Mouse (Mus musculus): ENCODE measurements around the gene Cdkn2b. TPM values are rescaled to one million over a fixed set of nuclear protein-coding genes. Genes with fewer than 3 reads are reported as not detected.

Cdkn2b gene
- total and polyA plus RNA-seq, 3 experiments = 1.9 to 2.5 TPM; not detected in 1

DNA sequence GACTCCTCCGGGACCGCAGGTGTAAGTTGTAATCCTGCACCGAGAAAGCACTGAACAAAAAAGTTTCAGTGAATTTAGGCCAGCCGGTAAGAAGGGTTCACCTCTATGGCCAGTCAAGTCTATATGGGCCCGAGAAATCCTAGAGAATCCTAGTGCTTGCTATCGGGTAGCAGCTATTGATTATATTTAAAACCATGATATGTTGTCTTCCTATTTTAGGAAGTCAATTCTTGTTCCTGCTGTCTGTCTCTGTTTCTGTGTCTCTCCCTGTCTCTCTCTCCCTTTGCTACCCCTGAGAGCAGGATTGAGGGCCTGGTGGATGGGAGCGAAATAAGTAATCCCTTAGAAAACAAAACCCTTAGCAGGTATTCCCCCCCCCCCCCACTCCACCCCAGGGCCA is 17.3 kb downstream of the Cdkn2b start:
- peak overlapping the region; percentile 74 for H3K27ac ChIP-seq (ENCODE audit: control insufficient read depth, low read depth, low read length)
- H3K4me3 ChIP-seq (ENCODE audit: control insufficient read depth in 1 of 2, insufficient read depth in 1 of 2, low read depth in 2 of 2, low read length in 2 of 2) = peak overlapping the region; percentile 89 to 90
- H3K9ac ChIP-seq (ENCODE audit: control insufficient read depth, low read depth, low read length, poor library complexity, severe bottlenecking) = peak overlapping the region; percentile 92
- H3K27me3 ChIP-seq (ENCODE audit: control insufficient read depth in 1 of 2, insufficient read depth in 2 of 2, low read length in 2 of 2) = no peaks in the 10 kb centered on the region
- TF ChIP-seq GATA1 (IDR thresholded peaks at IDR 0.05; ENCODE audit: low read depth, low read length) (0 out of 2 replicates have a peak, but pooled peaks have one; percentile 2), MAZ (IDR thresholded peaks at IDR 0.05; ENCODE audit: low read depth, low read length) (no peak), UBTF (IDR thresholded peaks at IDR 0.05; ENCODE audit: borderline replicate concordance, insufficient read depth, low read depth, low read length) (no peak), NELFE (IDR thresholded peaks at IDR 0.05; ENCODE audit: low read depth, low read length) (no peak), TBP (IDR thresholded peaks at IDR 0.05; ENCODE audit: low read depth, low read length) (peak; percentile 7; the same call in 1 of the 2 replicates), MAX (IDR thresholded peaks at IDR 0.05; ENCODE audit: low read length) (no peak), RCOR1 (IDR thresholded peaks at IDR 0.05; ENCODE audit: low read depth, low read length) (no peak), RAD21 (IDR thresholded peaks at IDR 0.05; ENCODE audit: low read depth, low read length) (no peak), ELF1 (IDR thresholded peaks at IDR 0.05; ENCODE audit: low read depth, low read length) (no peak), USF2 (IDR thresholded peaks at IDR 0.05; ENCODE audit: borderline replicate concordance in 1 of 2, insufficient read depth in 1 of 2, low read depth in 1 of 2, low read length in 2 of 2) (no peak), CTCF (IDR thresholded peaks at IDR 0.05 in 2 of 3, conservative IDR thresholded peaks at IDR 0.05 in 1 of 3; ENCODE audit: control insufficient read depth in 1 of 3, insufficient read depth in 1 of 3, low read depth in 2 of 3, low read length in 3 of 3, poor library complexity in 1 of 3, severe bottlenecking in 1 of 3) (no peak)
- peaks cover 14 to 59% of the 10 kb centered on the region in 2 experiments for H3K36me3 ChIP-seq (ENCODE audit: control insufficient read depth in 1 of 2, insufficient read depth in 2 of 2, low read length in 2 of 2)
- peaks cover 11 to 25% of the 10 kb centered on the region in 2 experiments for H3K4me1 ChIP-seq (ENCODE audit: control insufficient read depth in 1 of 2, insufficient read depth in 2 of 2, low read length in 2 of 2)
- peaks cover 74% of the 10 kb centered on the region for H3K79me2 ChIP-seq (ENCODE audit: control insufficient read depth, insufficient read depth, low read length, poor library complexity)
- H3K9me3 ChIP-seq (replicated peaks; ENCODE audit: insufficient read depth, low read length) = no peaks in the 10 kb centered on the region
- DNase-seq (ENCODE audit: low read depth, low spot score) = peak; percentile 74

DNA sequence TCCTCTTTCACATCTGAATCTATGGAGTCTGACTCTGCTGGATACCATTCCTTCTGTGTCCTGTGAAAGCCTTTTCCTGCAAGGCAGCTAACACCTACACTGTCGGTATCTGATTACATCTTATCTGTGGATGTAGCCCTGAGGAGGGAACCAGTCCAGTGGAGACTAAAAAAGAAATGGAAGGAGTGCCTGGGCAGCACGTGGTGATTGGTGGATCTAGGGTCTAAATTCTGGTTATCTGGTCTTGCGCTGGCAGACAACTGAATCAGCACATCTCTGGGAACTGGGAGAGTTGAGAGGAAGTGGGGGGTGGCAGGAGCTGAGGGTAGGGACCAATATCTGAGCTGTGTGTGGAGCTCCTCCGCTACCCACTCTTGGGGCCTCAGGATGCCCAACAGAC is 21.8 kb downstream of the Cdkn2b start:
- Histone ChIP-seq H3K27ac (ENCODE audit: control insufficient read depth, low read depth, low read length) (no peak overlapping the region), H3K27me3 (ENCODE audit: control insufficient read depth in 1 of 2, insufficient read depth in 2 of 2, low read length in 2 of 2) (no peaks in the 10 kb centered on the region)

DNA sequence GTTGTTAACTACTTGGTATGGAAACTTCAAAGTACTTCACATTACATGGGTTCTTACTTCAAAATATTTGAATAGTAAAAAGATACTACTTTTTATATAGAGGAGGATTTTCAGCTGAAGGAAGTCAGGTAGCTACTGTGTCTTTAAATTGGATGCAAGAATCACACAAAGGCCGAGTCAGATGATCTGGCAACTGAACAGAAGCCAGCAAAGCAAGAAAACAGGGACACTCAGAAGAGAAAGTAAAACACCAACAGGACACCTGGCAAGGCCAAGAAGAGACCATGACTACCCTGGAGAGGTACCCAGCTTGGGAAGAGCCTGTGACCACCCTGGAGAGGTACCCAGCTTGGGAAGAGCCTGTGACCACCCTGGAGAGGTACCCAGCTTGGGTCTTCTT is 24.3 kb downstream of the Cdkn2b start:
- no peaks in the 10 kb centered on the region for H3K27me3 ChIP-seq (ENCODE audit: control insufficient read depth in 1 of 2, insufficient read depth in 2 of 2, low read length in 2 of 2)
- H3K4me1 ChIP-seq (ENCODE audit: control insufficient read depth in 1 of 2, insufficient read depth in 2 of 2, low read length in 2 of 2) = peaks cover 8 to 31% of the 10 kb centered on the region in 2 experiments
- no peaks in the 10 kb centered on the region for H3K9me3 ChIP-seq (replicated peaks; ENCODE audit: insufficient read depth, low read length)
- DNase-seq (ENCODE audit: low read depth, low spot score) = no peak
- H3K36me3 ChIP-seq (ENCODE audit: control insufficient read depth in 1 of 2, insufficient read depth in 2 of 2, low read length in 2 of 2) = peaks cover 0 to 46% of the 10 kb centered on the region in 2 experiments; a peak in 3 of 4 replicates
- peak overlapping the region; percentile 22; the same call in 1 of the 2 replicates for H3K27ac ChIP-seq (ENCODE audit: control insufficient read depth, low read depth, low read length)
- peaks cover 36% of the 10 kb centered on the region for H3K79me2 ChIP-seq (ENCODE audit: control insufficient read depth, insufficient read depth, low read length, poor library complexity)
- no peak overlapping the region for H3K4me3 ChIP-seq (ENCODE audit: control insufficient read depth in 1 of 2, insufficient read depth in 1 of 2, low read depth in 2 of 2, low read length in 2 of 2)
- TF ChIP-seq CTCF (IDR thresholded peaks at IDR 0.05 in 2 of 3, conservative IDR thresholded peaks at IDR 0.05 in 1 of 3; ENCODE audit: control insufficient read depth in 1 of 3, insufficient read depth in 1 of 3, low read depth in 2 of 3, low read length in 3 of 3, poor library complexity in 1 of 3, severe bottlenecking in 1 of 3) (no peak), ZKSCAN1 (IDR thresholded peaks at IDR 0.05; ENCODE audit: low read depth, low read length) (no peak), GABPA (IDR thresholded peaks at IDR 0.05; ENCODE audit: low read depth, low read length) (no peak), POLR2AphosphoS5 (IDR thresholded peaks at IDR 0.05; ENCODE audit: borderline replicate concordance, low read depth, low read length) (no peak), MAZ (IDR thresholded peaks at IDR 0.05; ENCODE audit: low read depth, low read length) (no peak), UBTF (IDR thresholded peaks at IDR 0.05; ENCODE audit: borderline replicate concordance, insufficient read depth, low read depth, low read length) (no peak), POLR2AphosphoS2 (IDR thresholded peaks at IDR 0.05; ENCODE audit: low read length) (no peak), MXI1 (IDR thresholded peaks at IDR 0.05; ENCODE audit: low read depth, low read length) (no peak)
- H3K9ac ChIP-seq (ENCODE audit: control insufficient read depth, low read depth, low read length, poor library complexity, severe bottlenecking) = no peak overlapping the region

More for the DNA sequence above, 21.8 kb downstream of the Cdkn2b start:
- Histone ChIP-seq H3K9me3 (replicated peaks; ENCODE audit: insufficient read depth, low read length) (no peaks in the 10 kb centered on the region), H3K79me2 (ENCODE audit: control insufficient read depth, insufficient read depth, low read length, poor library complexity) (peaks cover 52% of the 10 kb centered on the region), H3K36me3 (ENCODE audit: control insufficient read depth in 1 of 2, insufficient read depth in 2 of 2, low read length in 2 of 2) (peaks cover 0 to 45% of the 10 kb centered on the region in 2 experiments; a peak in 3 of 4 replicates), H3K4me1 (ENCODE audit: control insufficient read depth in 1 of 2, insufficient read depth in 2 of 2, low read length in 2 of 2) (peaks cover 6 to 26% of the 10 kb centered on the region in 2 experiments), H3K4me3 (ENCODE audit: control insufficient read depth in 1 of 2, insufficient read depth in 1 of 2, low read depth in 2 of 2, low read length in 2 of 2) (no peak overlapping the region), H3K9ac (ENCODE audit: control insufficient read depth, low read depth, low read length, poor library complexity, severe bottlenecking) (no peak overlapping the region)
- no peak for DNase-seq (ENCODE audit: low read depth, low spot score)
- no peak for TF ChIP-seq CHD1 (IDR thresholded peaks at IDR 0.05; ENCODE audit: low read depth, low read length)
- peak; percentile 38; the same call in 1 of the 2 replicates for TF ChIP-seq ETS1 (IDR thresholded peaks at IDR 0.05; ENCODE audit: low read depth, low read length)
- no peak for TF ChIP-seq SIN3A (IDR thresholded peaks at IDR 0.05; ENCODE audit: low read length)
- no peak for TF ChIP-seq TAL1 (IDR thresholded peaks at IDR 0.05; ENCODE audit: low read length)
- peak; percentile 16 to 18; a peak in 1 of 4 replicates for TF ChIP-seq EP300 (IDR thresholded peaks at IDR 0.05; ENCODE audit: low read depth in 1 of 2, low read length in 2 of 2)
- TF ChIP-seq GATA1 (IDR thresholded peaks at IDR 0.05; ENCODE audit: low read depth, low read length) = peak; percentile 63

Measured in MEL (cell line).